Mouse (Mus musculus): Measurements from ENCODE around the gene Mpp5. TPM values are rescaled to one million over a fixed set of nuclear protein-coding genes. Genes with fewer than 3 reads are reported as not detected.

Mpp5 gene
- polyA plus RNA-seq, 1 experiment = 18.2 TPM

DNA sequence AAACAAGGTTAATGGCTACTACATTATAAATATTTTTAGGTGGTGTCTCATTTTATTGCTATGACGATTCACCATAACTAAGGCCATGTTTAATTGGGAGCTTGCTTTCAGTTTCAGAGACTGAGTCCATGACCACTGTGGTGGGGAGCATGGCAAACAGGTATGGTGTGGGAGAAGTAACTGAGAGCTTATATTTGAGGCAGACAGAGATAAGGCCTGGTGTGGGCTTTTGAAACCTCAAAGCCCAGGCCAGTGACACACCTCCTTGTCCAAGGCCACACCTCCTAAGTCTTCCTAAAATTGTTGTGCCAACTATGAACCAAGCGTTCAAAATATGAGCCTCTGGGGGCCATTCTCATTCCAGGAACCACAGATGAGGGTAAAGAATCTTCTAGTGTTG is 85.8 kb downstream of the Mpp5 start:
- no peak overlapping the region for H3K27ac ChIP-seq (ENCODE audit: insufficient read depth, low read depth, low read length)
- TF ChIP-seq CTCF (IDR thresholded peaks at IDR 0.05; ENCODE audit: low read depth, low read length) (no peak), POLR2A (IDR thresholded peaks at IDR 0.05; ENCODE audit: borderline replicate concordance, low read depth, low read length) (no peak)
- no peak overlapping the region for H3K4me3 ChIP-seq (ENCODE audit: insufficient read depth, low read length)
- no peaks in the 10 kb centered on the region for H3K4me1 ChIP-seq (ENCODE audit: control insufficient read depth, insufficient read depth, low read length)

- TF ChIP-seq CTCF (IDR thresholded peaks at IDR 0.05; ENCODE audit: low read depth, low read length) (no peak), POLR2A (IDR thresholded peaks at IDR 0.05; ENCODE audit: borderline replicate concordance, low read depth, low read length) (no peak)
- Histone ChIP-seq H3K27ac (ENCODE audit: insufficient read depth, low read depth, low read length) (no peak overlapping the region), H3K4me3 (ENCODE audit: insufficient read depth, low read length) (no peak overlapping the region), H3K4me1 (ENCODE audit: control insufficient read depth, insufficient read depth, low read length) (no peaks in the 10 kb centered on the region)
Measured at GRCm38 (mm10) chr12:78839906-78840305, 91.2 kb downstream of the Mpp5 start.

- Histone ChIP-seq H3K27ac (ENCODE audit: insufficient read depth, low read depth, low read length) (no peak overlapping the region), H3K4me3 (ENCODE audit: insufficient read depth, low read length) (no peak overlapping the region), H3K4me1 (ENCODE audit: control insufficient read depth, insufficient read depth, low read length) (no peaks in the 10 kb centered on the region)
- no peak for TF ChIP-seq POLR2A (IDR thresholded peaks at IDR 0.05; ENCODE audit: borderline replicate concordance, low read depth, low read length)
- TF ChIP-seq CTCF (IDR thresholded peaks at IDR 0.05; ENCODE audit: low read depth, low read length) = no peak
Measured at GRCm38 (mm10) chr12:78842429-78842828, 93.7 kb downstream of the Mpp5 start.

DNA sequence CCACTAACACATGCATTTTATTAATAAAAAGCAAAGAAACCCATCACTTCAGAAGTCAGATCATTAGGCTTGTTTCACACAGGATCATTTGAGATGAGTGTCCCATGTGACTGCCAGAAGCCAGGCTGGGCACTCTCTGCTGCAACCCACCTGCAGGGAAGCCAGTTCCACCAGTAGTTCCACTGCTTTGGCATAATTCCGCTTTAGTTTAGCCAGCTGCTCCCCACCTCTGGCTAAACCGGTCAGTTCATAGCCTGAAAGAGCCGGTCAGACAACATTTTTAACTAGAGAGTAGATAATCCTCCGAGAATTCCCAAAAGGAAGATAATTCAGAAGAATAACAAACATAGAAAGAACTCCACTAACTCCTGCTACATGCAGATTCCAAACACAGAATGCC is 99.5 kb downstream of the Mpp5 start:
- H3K4me3 ChIP-seq (ENCODE audit: insufficient read depth, low read length) = no peak overlapping the region
- no peaks in the 10 kb centered on the region for H3K4me1 ChIP-seq (ENCODE audit: control insufficient read depth, insufficient read depth, low read length)
- TF ChIP-seq POLR2A (IDR thresholded peaks at IDR 0.05; ENCODE audit: borderline replicate concordance, low read depth, low read length) (no peak), CTCF (IDR thresholded peaks at IDR 0.05; ENCODE audit: low read depth, low read length) (no peak)
- H3K27ac ChIP-seq (ENCODE audit: insufficient read depth, low read depth, low read length) = no peak overlapping the region

GRCm38 (mm10) chr12:78860921-78861495 is 112.3 kb downstream of the Mpp5 start:
- TF ChIP-seq POLR2A (IDR thresholded peaks at IDR 0.05; ENCODE audit: borderline replicate concordance, low read depth, low read length) (no peak), CTCF (IDR thresholded peaks at IDR 0.05; ENCODE audit: low read depth, low read length) (no peak)
- Histone ChIP-seq H3K4me3 (ENCODE audit: insufficient read depth, low read length) (peak overlapping the region; percentile 79), H3K27ac (ENCODE audit: insufficient read depth, low read depth, low read length) (peak overlapping the region; percentile 83), H3K4me1 (ENCODE audit: control insufficient read depth, insufficient read depth, low read length) (peaks cover 18% of the 10 kb centered on the region)

GRCm38 (mm10) chr12:78861496-78862253 is 113.0 kb downstream of the Mpp5 start, which contains the start of the genes Atp6v1d and Eif2s1:
Atp6v1d (minus strand) TSS chr12:78861638.
Eif2s1 (plus strand) TSS chr12:78861819.
- Histone ChIP-seq H3K4me3 (ENCODE audit: insufficient read depth, low read length) (peak within 1 kb of the TSS; percentile 79), H3K27ac (ENCODE audit: insufficient read depth, low read depth, low read length) (peak within 1 kb of the TSS; percentile 91), H3K4me1 (ENCODE audit: control insufficient read depth, insufficient read depth, low read length) (peaks cover 18% of the 10 kb centered on the region)
- TF ChIP-seq CTCF (IDR thresholded peaks at IDR 0.05; ENCODE audit: low read depth, low read length) = peak; percentile 97
- no peak for TF ChIP-seq POLR2A (IDR thresholded peaks at IDR 0.05; ENCODE audit: borderline replicate concordance, low read depth, low read length)

- peak overlapping the region; percentile 78 for H3K4me3 ChIP-seq (ENCODE audit: insufficient read depth, low read length)
- TF ChIP-seq POLR2A (IDR thresholded peaks at IDR 0.05; ENCODE audit: borderline replicate concordance, low read depth, low read length) = no peak
- no peak for TF ChIP-seq CTCF (IDR thresholded peaks at IDR 0.05; ENCODE audit: low read depth, low read length)
- H3K4me1 ChIP-seq (ENCODE audit: control insufficient read depth, insufficient read depth, low read length) = peaks cover 19% of the 10 kb centered on the region
- H3K27ac ChIP-seq (ENCODE audit: insufficient read depth, low read depth, low read length) = peak overlapping the region; percentile 91
Measured at GRCm38 (mm10) chr12:78862254-78862730, 113.6 kb downstream of the Mpp5 start.

DNA sequence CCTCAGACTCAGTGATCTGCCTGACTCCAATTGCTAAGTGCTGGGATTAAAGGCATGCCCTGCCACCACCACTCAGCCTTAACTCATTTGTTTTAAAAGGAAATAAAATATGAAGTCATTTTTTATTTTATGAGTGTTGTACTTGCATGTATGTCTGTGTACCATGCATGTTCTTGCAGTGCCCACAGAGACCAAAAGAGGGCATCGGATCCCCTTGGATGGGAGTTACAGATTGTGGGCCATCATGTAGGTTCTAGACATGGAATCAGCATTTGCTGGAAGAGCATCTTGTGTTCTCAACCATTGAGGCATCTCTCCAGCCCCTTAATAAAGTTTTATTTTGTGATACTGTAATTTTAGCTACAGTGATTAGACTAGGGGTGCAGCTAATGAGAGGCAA is 116.7 kb downstream of the Mpp5 start:
- H3K27ac ChIP-seq (ENCODE audit: insufficient read depth, low read depth, low read length) = no peak overlapping the region
- no peak overlapping the region for H3K4me3 ChIP-seq (ENCODE audit: insufficient read depth, low read length)
- peaks cover 15% of the 10 kb centered on the region for H3K4me1 ChIP-seq (ENCODE audit: control insufficient read depth, insufficient read depth, low read length)
- TF ChIP-seq POLR2A (IDR thresholded peaks at IDR 0.05; ENCODE audit: borderline replicate concordance, low read depth, low read length) = no peak
- peak; percentile 20; the same call in 1 of the 2 replicates for TF ChIP-seq CTCF (IDR thresholded peaks at IDR 0.05; ENCODE audit: low read depth, low read length)

GRCm38 (mm10) chr12:78868115-78868514 is 119.4 kb downstream of the Mpp5 start:
- Histone ChIP-seq H3K4me1 (ENCODE audit: control insufficient read depth, insufficient read depth, low read length) (peaks cover 15% of the 10 kb centered on the region), H3K4me3 (ENCODE audit: insufficient read depth, low read length) (no peak overlapping the region), H3K27ac (ENCODE audit: insufficient read depth, low read depth, low read length) (peak overlapping the region; percentile 66)
- TF ChIP-seq CTCF (IDR thresholded peaks at IDR 0.05; ENCODE audit: low read depth, low read length) (no peak), POLR2A (IDR thresholded peaks at IDR 0.05; ENCODE audit: borderline replicate concordance, low read depth, low read length) (no peak)

- no peak for TF ChIP-seq POLR2A (IDR thresholded peaks at IDR 0.05; ENCODE audit: borderline replicate concordance, low read depth, low read length)
- TF ChIP-seq CTCF (IDR thresholded peaks at IDR 0.05; ENCODE audit: low read depth, low read length) = no peak
- no peak overlapping the region for H3K27ac ChIP-seq (ENCODE audit: insufficient read depth, low read depth, low read length)
- no peak overlapping the region for H3K4me3 ChIP-seq (ENCODE audit: insufficient read depth, low read length)
- no peaks in the 10 kb centered on the region for H3K4me1 ChIP-seq (ENCODE audit: control insufficient read depth, insufficient read depth, low read length)
Measured at GRCm38 (mm10) chr12:78874581-78874980, 125.9 kb downstream of the Mpp5 start.

Data from bone marrow macrophage, adult 2 months (primary cell).